Mouse (Mus musculus) neural tube, embryonic 13.5 days (tissue): ENCODE measurements around the gene Lss. TPM values are rescaled to one million over a fixed set of nuclear protein-coding genes. Genes with fewer than 3 reads are reported as not detected.

Source experiments
- ATAC-seq: fragments of 200-750 bp; cut with Nextera tagmentation; 2 replicates; pipeline ENCODE4 v1.8.0; 2017; ENCODE audit warnings: low read depth, mild to moderate bottlenecking, moderate TSS enrichment, moderate library complexity
- H3K27ac ChIP-seq: fragments of 300-500 bp; sonication (generic); replicated peaks from 2 replicates; pipeline ENCODE4 v1.5.1; 2015; ENCODE audit warnings: moderate library complexity, mild to moderate bottlenecking, inconsistent platforms
- H3K27me3 ChIP-seq: fragments of 300-500 bp; sonication (generic); 2 replicates; pipeline ENCODE4 v1.6.1; 2015; ENCODE audit warnings: mild to moderate bottlenecking, inconsistent platforms
- H3K36me3 ChIP-seq: fragments of 300-500 bp; sonication (generic); 2 replicates; pipeline ENCODE4 v1.6.1; 2015; ENCODE audit warnings: mild to moderate bottlenecking, inconsistent platforms
- H3K4me1 ChIP-seq: fragments of 300-500 bp; sonication (generic); replicated peaks from 2 replicates; pipeline ENCODE4 v1.6.1; 2015; ENCODE audit warnings: inconsistent platforms
- H3K4me2 ChIP-seq: fragments of 300-500 bp; sonication (generic); 2 replicates; pipeline ENCODE4 v1.6.1; 2015; ENCODE audit warnings: inconsistent platforms, mild to moderate bottlenecking, moderate library complexity
- H3K4me3 ChIP-seq: fragments of 300-500 bp; sonication (generic); 2 replicates; pipeline ENCODE4 v1.5.1; 2015; ENCODE audit warnings: mild to moderate bottlenecking, inconsistent platforms
- H3K9ac ChIP-seq: fragments of 300-500 bp; sonication (generic); 2 replicates; pipeline ENCODE4 v1.6.1; 2015; ENCODE audit warnings: moderate library complexity, mild to moderate bottlenecking, inconsistent platforms
- H3K9me3 ChIP-seq: fragments of 300-500 bp; sonication (generic); 2 replicates; pipeline ENCODE4 v1.6.1; 2016; ENCODE audit warnings: inconsistent platforms
- WGBS: fragments of 180-500 bp; shearing (Covaris S2); methylation state at CpG from one replicate; pipeline ENCODE4 v1.1.7; 2015; 5-methylcytosine and 5-hydroxymethylcytosine counted together
- polyA plus RNA-seq: library from polyadenylated mRNA; unstranded; fragments of >200 nt; fragmentation: Nextera tagmentation; extraction: Ambion mirVana; gene quantifications from 2 replicates; pipeline ENCODE4 v1.2.1, GENCODE M21; 2015

The Lss gene
- polyA plus RNA-seq, 1 experiment from 2014 or later: 35.5 TPM

DNA sequence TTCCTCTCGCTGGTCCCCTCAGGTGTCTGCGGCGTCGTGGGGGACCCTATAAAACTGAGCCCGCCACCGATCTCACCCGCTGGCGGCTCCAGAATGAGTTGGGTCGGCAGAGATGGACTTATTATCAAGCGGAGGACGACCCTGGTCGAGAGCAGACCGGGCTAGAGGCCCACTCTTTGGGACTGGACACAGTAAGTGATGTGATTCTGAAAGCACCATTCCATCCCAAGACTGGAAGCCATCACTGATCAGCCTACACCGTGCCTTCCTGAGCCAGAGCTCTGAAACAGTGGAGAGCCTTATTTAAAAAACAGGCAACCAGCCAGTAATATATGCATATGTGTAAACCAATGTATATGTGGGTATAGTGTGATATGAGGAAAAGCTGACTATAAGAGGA is 440 bp downstream of the Lss start:
- peak overlapping the region; percentile 86 for H3K9ac ChIP-seq
- peak overlapping the region; percentile 68 for H3K4me3 ChIP-seq
- no peaks in the 10 kb centered on the region for H3K9me3 ChIP-seq
- H3K27ac ChIP-seq: peak overlapping the region; percentile 81
- H3K36me3 ChIP-seq: peaks cover 32% of the 10 kb centered on the region
- peaks cover 34% of the 10 kb centered on the region for H3K4me1 ChIP-seq
- no peaks in the 10 kb centered on the region for H3K27me3 ChIP-seq
- under 1% methylated on average over 14 of the region's 14 CpGs for WGBS
- ATAC-seq: peak; percentile 38; the same call in 1 of the 2 replicates
- peak overlapping the region; percentile 79 for H3K4me2 ChIP-seq

DNA sequence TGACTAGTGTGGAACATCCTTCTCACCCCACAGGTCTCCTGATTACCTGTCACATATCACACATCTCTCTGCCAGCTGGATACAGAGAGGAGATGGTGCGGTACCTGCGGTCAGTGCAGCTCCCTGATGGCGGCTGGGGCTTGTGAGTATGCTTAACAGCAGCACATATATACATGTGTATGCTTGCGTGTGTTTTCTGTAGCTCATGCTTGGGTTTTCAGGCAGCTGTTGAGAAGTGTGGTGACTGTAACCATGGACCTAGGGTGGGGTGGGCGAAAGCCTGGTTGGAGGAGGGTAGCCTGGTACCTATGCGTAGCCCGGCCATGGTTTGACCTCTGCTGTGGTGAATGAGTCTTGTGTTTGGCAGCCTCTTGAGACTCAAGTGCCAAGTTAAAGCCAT is 4.1 kb downstream of the Lss start:
- no peak for ATAC-seq
- peaks cover 68% of the 10 kb centered on the region for H3K36me3 ChIP-seq
- 95% methylated on average over 7 of the region's 7 CpGs for WGBS

DNA sequence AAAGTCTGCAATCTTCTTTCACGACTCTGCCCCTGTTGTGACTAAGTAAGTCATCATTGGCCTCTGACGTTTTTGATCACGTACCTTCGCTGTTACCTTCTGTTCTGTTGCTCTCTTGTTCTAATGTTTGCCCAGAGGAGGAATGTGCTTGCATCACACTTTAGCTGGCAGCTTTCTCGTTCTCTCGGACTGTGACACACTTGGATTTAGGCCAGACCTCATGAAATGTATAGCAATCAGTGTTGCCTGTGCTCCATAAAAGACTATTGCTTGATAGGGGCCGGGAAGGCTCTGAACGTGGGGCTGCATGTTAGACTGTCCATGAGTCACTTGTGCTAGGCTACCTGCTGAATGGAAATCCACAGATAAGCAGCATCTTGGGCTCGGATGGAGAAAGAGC is 6.2 kb downstream of the Lss start:
- peaks cover 88% of the 10 kb centered on the region for H3K36me3 ChIP-seq
- H3K4me2 ChIP-seq: no peak overlapping the region
- H3K4me3 ChIP-seq: no peak overlapping the region
- ATAC-seq: no peak
- H3K27ac ChIP-seq: no peak overlapping the region
- peaks cover 16% of the 10 kb centered on the region for H3K4me1 ChIP-seq
- 87% methylated on average over 9 of the region's 9 CpGs for WGBS
- no peaks in the 10 kb centered on the region for H3K27me3 ChIP-seq
- no peaks in the 10 kb centered on the region for H3K9me3 ChIP-seq
- H3K9ac ChIP-seq: no peak overlapping the region

More for the DNA sequence above, 4.1 kb downstream of the Lss start:
- H3K27ac ChIP-seq: no peak overlapping the region
- no peaks in the 10 kb centered on the region for H3K27me3 ChIP-seq
- no peaks in the 10 kb centered on the region for H3K9me3 ChIP-seq
- peaks cover 31% of the 10 kb centered on the region for H3K4me1 ChIP-seq
- no peak overlapping the region for H3K9ac ChIP-seq
- no peak overlapping the region for H3K4me3 ChIP-seq
- H3K4me2 ChIP-seq: no peak overlapping the region

DNA sequence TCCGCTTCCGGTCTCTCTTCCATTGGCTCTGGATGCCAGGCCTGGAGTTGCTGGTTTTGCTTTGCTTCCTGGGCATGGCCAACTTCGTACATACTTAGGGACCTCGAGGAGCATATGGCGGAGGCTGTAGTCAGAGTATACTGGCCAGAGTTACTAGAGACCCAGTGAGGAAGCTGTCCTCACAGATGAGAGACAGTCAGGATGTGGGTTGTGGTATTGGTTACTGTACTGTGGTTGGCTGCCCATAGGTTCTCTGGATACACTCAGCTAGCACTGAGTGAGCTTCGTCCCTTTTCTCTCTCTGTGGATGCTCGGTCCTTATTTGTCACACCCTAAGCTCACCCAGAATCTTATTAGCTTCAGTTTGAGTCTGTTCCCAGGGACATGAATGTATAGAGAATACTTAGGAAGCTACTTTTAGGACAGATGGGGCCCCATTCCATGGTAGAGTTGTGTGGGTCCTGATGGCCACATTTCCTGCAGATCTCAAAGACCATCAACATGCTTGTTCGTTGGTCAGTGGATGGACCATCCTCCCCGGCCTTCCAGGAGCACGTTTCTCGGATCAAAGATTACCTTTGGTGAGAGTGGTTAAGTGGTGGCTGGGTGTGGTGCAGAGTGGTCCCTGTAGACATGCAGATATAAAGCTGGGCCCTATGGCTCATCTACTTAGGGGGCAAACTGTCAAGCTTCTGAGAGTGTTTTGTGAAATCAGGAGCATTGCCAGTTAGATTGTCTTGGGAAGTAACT is 10.1 kb downstream of the Lss start:
- no peak for ATAC-seq
- Histone ChIP-seq H3K4me1 (no peaks in the 10 kb centered on the region), H3K36me3 (peaks cover 99% of the 10 kb centered on the region), H3K4me2 (no peak overlapping the region), H3K4me3 (no peak overlapping the region), H3K9me3 (no peaks in the 10 kb centered on the region), H3K9ac (no peak overlapping the region), H3K27me3 (no peaks in the 10 kb centered on the region), H3K27ac (no peak overlapping the region)
- WGBS: 94% methylated on average over 11 of the region's 11 CpGs

DNA sequence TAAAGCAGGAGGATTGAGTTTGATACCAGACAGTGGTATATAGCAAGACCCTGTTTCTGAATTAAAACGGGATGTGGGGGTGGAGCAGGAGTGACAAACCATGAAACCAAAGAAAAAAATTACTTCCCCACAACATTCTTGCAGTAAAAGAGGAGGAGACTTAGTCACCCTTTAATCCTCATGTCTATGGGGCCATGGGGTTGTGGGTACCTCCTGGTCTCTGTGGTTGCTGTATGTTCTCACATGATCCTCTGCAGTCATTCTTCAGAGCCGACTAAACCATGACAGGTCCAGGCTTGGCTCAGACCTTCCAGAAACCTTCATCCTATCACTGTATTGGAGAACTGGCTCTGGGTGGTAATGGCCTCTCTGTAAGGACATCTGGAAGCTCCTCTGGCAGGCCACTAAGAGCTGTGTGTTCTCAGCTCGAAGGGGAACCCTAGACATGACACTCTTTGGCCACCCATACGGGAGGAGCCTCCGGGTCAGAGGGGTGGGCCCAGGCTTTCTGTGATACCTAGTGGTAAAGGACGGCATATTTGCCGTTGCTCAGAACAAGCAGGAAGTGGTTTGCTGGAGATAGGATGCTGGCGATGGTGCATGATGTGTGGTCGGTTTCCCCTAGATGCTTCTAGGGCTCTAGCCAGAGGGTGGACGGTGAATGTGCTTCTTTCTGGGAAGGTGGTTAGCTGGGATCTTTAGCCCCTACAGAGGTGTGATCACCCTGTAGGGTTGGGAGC is 11.4 kb downstream of the Lss start:
- Histone ChIP-seq H3K4me1 (no peaks in the 10 kb centered on the region), H3K9me3 (no peaks in the 10 kb centered on the region), H3K27me3 (no peaks in the 10 kb centered on the region), H3K27ac (no peak overlapping the region), H3K4me2 (no peak overlapping the region), H3K36me3 (peaks cover 99% of the 10 kb centered on the region), H3K4me3 (no peak overlapping the region), H3K9ac (no peak overlapping the region)
- no peak for ATAC-seq
- WGBS: 90% methylated on average over 10 of the region's 10 CpGs

DNA sequence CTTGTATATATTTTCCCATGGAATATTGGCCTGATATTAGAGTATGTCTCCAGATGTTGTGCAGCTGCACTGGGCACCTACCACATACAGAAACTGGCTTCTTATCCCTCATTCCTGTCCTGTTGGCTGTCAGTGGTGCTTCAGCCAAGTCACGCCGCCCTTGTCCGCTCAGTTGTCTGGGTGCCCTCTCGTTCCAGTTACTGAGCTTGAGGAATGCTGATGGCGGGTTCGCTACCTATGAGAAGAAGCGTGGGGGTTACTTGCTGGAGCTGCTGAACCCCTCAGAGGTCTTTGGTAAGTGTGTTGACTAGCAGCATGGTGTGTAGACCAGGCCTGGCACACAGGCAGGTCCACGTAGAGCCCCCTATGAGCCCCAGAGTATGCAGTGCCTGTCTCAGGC is 15.2 kb downstream of the Lss start:
- Histone ChIP-seq H3K36me3 (peaks cover 100% of the 10 kb centered on the region), H3K4me2 (no peak overlapping the region), H3K9me3 (no peaks in the 10 kb centered on the region), H3K4me1 (no peaks in the 10 kb centered on the region), H3K4me3 (no peak overlapping the region), H3K9ac (no peak overlapping the region), H3K27me3 (no peaks in the 10 kb centered on the region), H3K27ac (no peak overlapping the region)
- 96% methylated on average over 8 of the region's 8 CpGs for WGBS
- ATAC-seq: no peak

DNA sequence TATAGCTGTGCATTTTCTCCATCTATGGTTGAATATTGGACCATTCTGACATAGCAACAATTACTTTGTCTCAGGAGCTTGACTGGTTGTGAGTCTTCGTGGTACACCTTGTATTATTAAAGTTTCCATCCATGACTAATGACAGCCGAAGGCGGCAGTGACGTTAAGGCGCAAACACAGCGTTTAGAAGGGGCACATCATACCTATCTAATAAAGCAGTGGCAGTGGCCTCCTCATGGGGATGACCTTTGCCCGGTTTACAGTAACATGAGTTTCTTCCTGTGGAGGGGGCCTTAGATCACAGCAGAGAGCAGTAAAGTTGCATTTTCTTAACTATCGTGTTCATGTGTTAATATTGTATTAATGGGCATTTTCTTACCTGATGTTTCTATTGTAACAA is 16.8 kb downstream of the Lss start:
- H3K9me3 ChIP-seq: no peaks in the 10 kb centered on the region
- WGBS: 90% methylated on average over 8 of the region's 8 CpGs
- H3K9ac ChIP-seq: no peak overlapping the region
- no peak overlapping the region for H3K27ac ChIP-seq
- ATAC-seq: no peak
- H3K27me3 ChIP-seq: no peaks in the 10 kb centered on the region
- no peaks in the 10 kb centered on the region for H3K4me1 ChIP-seq
- peaks cover 100% of the 10 kb centered on the region for H3K36me3 ChIP-seq
- no peak overlapping the region for H3K4me2 ChIP-seq
- H3K4me3 ChIP-seq: no peak overlapping the region

DNA sequence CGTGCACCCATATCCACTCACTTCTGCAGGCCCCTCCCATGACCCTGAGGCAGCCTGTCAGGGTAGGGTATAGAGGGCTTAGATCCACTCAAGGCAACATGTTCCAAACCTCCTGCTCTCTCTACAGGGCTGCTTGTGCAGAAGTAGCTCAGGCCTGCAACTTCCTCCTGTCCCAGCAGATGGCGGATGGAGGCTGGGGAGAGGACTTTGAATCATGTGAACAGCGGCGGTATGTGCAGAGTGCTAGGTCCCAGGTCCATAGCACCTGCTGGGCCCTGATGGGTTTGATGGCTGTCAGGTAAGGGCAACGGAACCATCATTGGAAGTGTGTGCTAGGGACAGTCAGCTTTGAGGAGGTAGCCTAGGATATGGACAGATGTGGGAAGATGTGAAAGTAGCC is 19.1 kb downstream of the Lss start:
- no peak overlapping the region for H3K4me2 ChIP-seq
- 92% methylated on average over 5 of the region's 5 CpGs for WGBS
- no peaks in the 10 kb centered on the region for H3K27me3 ChIP-seq
- ATAC-seq: no peak
- no peaks in the 10 kb centered on the region for H3K4me1 ChIP-seq
- H3K36me3 ChIP-seq: peaks cover 97% of the 10 kb centered on the region
- H3K27ac ChIP-seq: no peak overlapping the region
- no peak overlapping the region for H3K4me3 ChIP-seq
- H3K9me3 ChIP-seq: no peaks in the 10 kb centered on the region
- no peak overlapping the region for H3K9ac ChIP-seq

DNA sequence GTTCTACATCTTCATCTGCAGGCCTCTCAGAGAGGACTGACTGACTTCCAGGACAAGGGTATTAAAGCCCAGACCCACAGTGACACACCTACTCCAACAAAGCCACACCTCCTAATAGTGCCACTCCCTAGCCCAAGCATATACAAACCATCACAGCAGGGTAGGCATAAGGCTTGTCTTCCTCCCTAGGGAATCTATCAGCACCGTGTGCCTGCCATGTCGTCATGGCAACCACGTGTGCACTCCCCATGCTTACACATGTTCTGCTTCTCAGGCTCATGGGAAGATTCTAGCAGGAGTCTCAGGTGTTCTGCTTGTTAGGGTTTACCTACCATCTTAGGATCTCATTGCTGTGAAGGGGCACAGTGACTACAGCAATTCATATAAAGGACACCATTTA is 20.2 kb downstream of the Lss start:
- peaks cover 92% of the 10 kb centered on the region for H3K36me3 ChIP-seq
- H3K4me3 ChIP-seq: no peak overlapping the region
- 73% methylated on average over 3 of the region's 3 CpGs for WGBS
- no peak for ATAC-seq
- no peak overlapping the region for H3K4me2 ChIP-seq
- H3K27ac ChIP-seq: no peak overlapping the region
- no peak overlapping the region for H3K9ac ChIP-seq
- no peaks in the 10 kb centered on the region for H3K9me3 ChIP-seq
- no peaks in the 10 kb centered on the region for H3K27me3 ChIP-seq
- H3K4me1 ChIP-seq: no peaks in the 10 kb centered on the region

DNA sequence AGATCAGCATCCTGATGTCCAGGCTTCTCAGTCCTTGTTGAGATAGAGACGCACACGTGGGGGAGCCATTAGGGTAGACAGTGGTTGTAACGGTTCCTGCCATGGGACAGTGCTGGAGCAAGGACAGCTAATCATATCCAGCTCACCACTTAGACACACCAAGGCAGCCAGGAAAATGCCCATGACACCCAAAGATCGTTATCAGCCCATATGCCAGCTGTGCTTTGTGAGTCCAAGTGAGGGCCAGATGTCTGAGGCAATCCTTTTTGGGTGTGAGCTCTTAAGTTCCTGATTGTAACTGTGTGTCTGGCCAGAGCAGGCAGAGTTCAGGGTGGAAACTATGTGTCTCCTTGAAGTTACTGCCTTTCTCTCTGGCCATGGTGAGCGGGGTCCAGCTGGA is 22.7 kb downstream of the Lss start:
- no peaks in the 10 kb centered on the region for H3K4me1 ChIP-seq
- H3K9ac ChIP-seq: no peak overlapping the region
- peaks cover 68% of the 10 kb centered on the region for H3K36me3 ChIP-seq
- H3K4me3 ChIP-seq: no peak overlapping the region
- no peak overlapping the region for H3K27ac ChIP-seq
- H3K4me2 ChIP-seq: no peak overlapping the region
- 97% methylated on average over 5 of the region's 5 CpGs for WGBS
- ATAC-seq: no peak
- no peaks in the 10 kb centered on the region for H3K27me3 ChIP-seq
- H3K9me3 ChIP-seq: no peaks in the 10 kb centered on the region

DNA sequence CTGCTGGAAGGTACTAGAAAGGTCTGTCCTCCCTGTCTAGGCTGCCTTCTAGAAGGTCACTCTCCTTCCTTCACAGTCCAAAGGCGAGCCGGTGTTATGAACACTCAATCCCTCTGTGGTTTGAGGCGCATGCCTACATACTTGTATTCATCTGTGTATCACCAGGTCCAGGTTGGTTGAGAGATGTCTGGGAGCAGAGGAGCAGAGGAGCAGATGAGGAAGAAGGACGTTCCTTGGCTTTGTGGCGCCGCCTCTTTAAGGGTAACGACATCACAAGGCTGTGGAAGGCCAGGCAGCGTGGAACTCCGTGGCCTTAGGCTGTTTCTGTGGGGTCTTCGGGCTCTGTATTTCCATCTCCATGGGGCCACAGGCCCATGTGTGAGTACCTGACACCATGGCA is 30.6 kb downstream of the Lss start, which contains the start of gene Spatc1l:
Spatc1l (plus strand) TSS at position 301 of the 400 bp plus-strand sequence.
- Histone ChIP-seq H3K9me3 (no peaks in the 10 kb centered on the region), H3K4me2 (no peak within 1 kb of the TSS), H3K4me3 (no peak within 1 kb of the TSS), H3K36me3 (no peaks in the 10 kb centered on the region), H3K27me3 (no peaks in the 10 kb centered on the region), H3K27ac (no peak within 1 kb of the TSS), H3K4me1 (no peaks in the 10 kb centered on the region), H3K9ac (no peak within 1 kb of the TSS)
- no peak for ATAC-seq
- WGBS: 91% methylated on average over 10 of the region's 10 CpGs

DNA sequence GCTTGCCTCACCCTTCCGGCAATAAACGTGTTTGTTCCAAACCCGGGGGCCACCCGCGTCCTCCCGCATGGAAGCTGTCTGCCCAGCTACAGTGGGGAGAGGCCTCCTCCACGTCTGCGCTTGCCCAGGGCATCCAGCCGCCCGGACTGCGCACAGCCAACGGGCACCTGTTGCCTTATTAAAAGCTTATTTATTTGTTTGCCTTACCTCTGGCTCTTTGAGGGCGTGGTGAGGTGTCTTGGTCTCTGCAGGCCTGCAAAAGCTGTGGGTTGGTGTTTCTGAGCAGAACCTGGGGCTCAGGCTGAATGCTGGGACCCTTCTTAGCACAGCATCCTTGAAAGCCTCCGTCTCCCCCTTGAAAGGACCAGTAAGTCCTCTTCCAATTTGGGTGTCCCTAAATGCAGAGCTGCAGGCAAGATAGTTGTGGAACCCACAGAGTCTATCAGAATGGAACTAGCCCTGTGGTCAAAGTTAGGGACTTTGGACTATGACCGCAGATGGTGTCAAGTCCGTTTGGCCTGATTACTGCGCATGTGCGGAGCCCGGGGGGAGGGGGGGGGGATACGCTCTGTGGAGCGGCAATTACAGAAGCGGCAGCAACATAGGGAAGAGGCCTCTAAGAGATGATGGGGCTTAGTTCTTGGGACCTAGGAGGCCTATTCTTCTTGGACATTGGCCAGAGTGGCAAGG is 38.8 kb downstream of the Lss start:
- H3K4me3 ChIP-seq: no peak overlapping the region
- H3K27ac ChIP-seq: no peak overlapping the region
- no peaks in the 10 kb centered on the region for H3K9me3 ChIP-seq
- no peaks in the 10 kb centered on the region for H3K4me1 ChIP-seq
- H3K4me2 ChIP-seq: no peak overlapping the region
- H3K36me3 ChIP-seq: no peaks in the 10 kb centered on the region
- 89% methylated on average over 22 of the region's 22 CpGs for WGBS
- H3K9ac ChIP-seq: no peak overlapping the region
- H3K27me3 ChIP-seq: no peaks in the 10 kb centered on the region
- ATAC-seq: no peak
